Mouse (Mus musculus) olfactory bulb, adult 2 months (tissue): ENCODE data around the gene Camk1g. TPM values are rescaled to one million over a fixed set of nuclear protein-coding genes. Genes with fewer than 3 reads are reported as not detected.
A peak's percentile ranks its signal among the peaks of the same experiment; 100 is the strongest.

Experiments
- H3K27ac ChIP-seq: fragments of 200-500 bp; 2 replicates; pipeline ENCODE4 v1.5.1; 2012; ENCODE audit warnings: low read depth, low read length; ENCODE audit not compliant: insufficient read depth
- H3K4me1 ChIP-seq: fragments of 200-500 bp; 2 replicates; pipeline ENCODE4 v1.6.1; 2012; ENCODE audit warnings: low read length; ENCODE audit not compliant: control insufficient read depth, insufficient read depth
- H3K4me3 ChIP-seq: fragments of 200-500 bp; 2 replicates; pipeline ENCODE4 v1.5.1; 2012; ENCODE audit warnings: mild to moderate bottlenecking, low read depth, low read length, moderate library complexity; ENCODE audit not compliant: insufficient read depth
- CTCF ChIP-seq: fragments of 200-500 bp; IDR thresholded peaks from 2 replicates; pipeline ENCODE4 v1.5.1; 2012; ENCODE audit warnings: low read depth, mild to moderate bottlenecking, low read length, moderate library complexity; ENCODE audit not compliant: insufficient read depth
- POLR2A ChIP-seq: fragments of 200-500 bp; IDR thresholded peaks from 2 replicates; pipeline ENCODE4 v1.6.1; 2012; ENCODE audit warnings: mild to moderate bottlenecking, low read depth, low read length, moderate library complexity; ENCODE audit not compliant: insufficient read depth
- WGBS: fragments of 180-500 bp; shearing (Covaris S2); methylation state at CpG from one replicate; pipeline ENCODE4 v1.1.7; 2018; 5-methylcytosine and 5-hydroxymethylcytosine counted together
- polyA plus RNA-seq: library from polyadenylated mRNA; stranded (reverse); fragments of >200 nt; gene quantifications from 2 replicates; pipeline ENCODE4 v1.2.4, GENCODE M21; 2012; ENCODE audit warnings: low replicate concordance; ENCODE audit not compliant: missing spikeins, insufficient read depth, insufficient read length

Camk1g gene
- polyA plus RNA-seq = not detected in 2 replicates

DNA sequence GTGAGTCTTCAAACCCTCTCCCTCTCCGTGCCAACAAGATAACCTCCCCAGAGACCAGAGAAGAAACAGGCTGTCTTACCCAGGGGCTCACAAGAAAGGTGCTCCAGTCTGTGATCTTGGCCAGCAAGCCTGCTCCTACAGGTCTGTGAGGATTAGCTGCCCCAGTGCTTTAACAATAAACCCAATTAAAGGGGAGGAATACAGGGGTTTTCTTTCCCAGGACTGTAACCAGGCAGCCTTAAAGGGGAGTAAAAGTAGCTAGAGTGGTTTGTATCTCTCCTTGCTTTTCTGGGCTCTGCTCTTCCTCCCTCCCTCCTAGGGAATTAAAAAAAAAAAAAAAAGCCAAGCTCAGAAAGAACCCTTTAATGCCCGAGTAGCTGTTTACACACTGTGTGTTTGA is at the start of gene Camk1g:
TSS of gene Camk1g (minus strand) at position 203 of the 400 bp plus-strand sequence.
- Histone ChIP-seq H3K4me1 (peaks cover 25% of the 10 kb centered on the region), H3K4me3 (peak within 1 kb of the TSS; percentile 76), H3K27ac (peak within 1 kb of the TSS; percentile 85)
- 4% methylated on average over 2 of the region's 2 CpGs for WGBS
- TF ChIP-seq CTCF (no peak), POLR2A (peak; percentile 38; the same call in 1 of the 2 replicates)

DNA sequence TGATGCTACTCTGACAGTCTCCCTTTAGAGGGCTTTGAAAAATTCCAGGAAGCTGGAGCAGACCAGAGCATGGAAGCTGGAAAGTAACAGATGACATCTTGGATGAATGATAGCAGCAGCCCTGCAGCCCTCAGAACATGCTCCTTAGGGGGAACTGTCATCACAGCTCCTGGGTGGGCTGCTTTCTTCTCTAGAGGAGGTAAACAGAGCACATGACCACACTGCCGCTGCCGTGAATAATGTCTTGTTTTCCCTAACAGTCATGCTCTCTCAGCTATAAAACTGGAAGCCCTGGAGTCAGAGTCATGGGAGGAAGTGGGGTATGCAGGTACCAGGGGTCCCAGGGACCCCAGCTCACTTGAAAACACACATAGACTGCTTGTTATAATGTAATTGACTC is 49.1 kb upstream of the Camk1g start:
- Histone ChIP-seq H3K4me1 (no peaks in the 10 kb centered on the region), H3K4me3 (no peak overlapping the region), H3K27ac (no peak overlapping the region)
- WGBS = 20% methylated on average over 2 of the region's 2 CpGs
- TF ChIP-seq CTCF = no peak

DNA sequence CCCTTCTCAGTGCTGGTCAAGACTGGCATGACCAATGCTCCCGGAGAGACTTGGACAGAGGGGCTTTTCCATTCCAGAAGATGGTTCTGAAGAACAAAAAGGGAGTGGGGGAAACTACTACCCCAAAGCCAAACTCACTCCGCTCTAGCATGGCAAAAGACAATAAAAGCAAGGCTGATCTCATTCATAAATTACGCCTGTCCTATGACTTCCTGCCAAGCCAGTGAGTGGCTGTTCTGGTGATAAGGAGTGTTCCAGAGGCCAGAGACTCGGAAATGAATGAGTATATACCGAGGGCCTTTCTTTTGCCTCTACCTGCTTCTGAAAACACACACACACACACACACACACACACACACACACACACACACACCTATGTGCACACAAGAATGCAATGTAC is 48.6 kb upstream of the Camk1g start:
- no peak for TF ChIP-seq CTCF
- no peak for TF ChIP-seq POLR2A
- Histone ChIP-seq H3K4me1 (no peaks in the 10 kb centered on the region), H3K27ac (no peak overlapping the region), H3K4me3 (no peak overlapping the region)
- WGBS = 89% methylated on average over 5 of the region's 5 CpGs

DNA sequence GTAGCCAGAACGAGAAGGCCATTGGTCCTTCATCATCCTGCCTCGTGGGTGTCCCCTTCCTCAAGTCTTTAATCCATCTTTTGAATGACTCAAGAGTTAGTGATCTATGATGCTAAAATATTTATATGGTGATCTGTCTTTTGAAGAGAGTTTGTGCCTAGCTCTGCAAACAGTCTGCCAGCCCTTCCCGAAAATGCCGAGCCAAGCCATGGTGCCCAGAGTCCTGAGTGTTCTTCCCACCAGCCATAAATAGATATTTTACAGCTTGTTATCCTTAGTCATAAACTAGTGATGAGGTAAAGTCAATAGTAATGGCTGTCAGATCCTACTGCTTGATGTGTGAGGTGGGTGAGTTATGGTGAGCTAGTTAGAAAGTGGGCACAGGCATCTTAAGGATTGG is 44.0 kb upstream of the Camk1g start:
- Histone ChIP-seq H3K27ac (no peak overlapping the region), H3K4me3 (no peak overlapping the region), H3K4me1 (no peaks in the 10 kb centered on the region)
- no peak for TF ChIP-seq CTCF
- TF ChIP-seq POLR2A = no peak
- 96% methylated on average over 4 of the region's 4 CpGs for WGBS

DNA sequence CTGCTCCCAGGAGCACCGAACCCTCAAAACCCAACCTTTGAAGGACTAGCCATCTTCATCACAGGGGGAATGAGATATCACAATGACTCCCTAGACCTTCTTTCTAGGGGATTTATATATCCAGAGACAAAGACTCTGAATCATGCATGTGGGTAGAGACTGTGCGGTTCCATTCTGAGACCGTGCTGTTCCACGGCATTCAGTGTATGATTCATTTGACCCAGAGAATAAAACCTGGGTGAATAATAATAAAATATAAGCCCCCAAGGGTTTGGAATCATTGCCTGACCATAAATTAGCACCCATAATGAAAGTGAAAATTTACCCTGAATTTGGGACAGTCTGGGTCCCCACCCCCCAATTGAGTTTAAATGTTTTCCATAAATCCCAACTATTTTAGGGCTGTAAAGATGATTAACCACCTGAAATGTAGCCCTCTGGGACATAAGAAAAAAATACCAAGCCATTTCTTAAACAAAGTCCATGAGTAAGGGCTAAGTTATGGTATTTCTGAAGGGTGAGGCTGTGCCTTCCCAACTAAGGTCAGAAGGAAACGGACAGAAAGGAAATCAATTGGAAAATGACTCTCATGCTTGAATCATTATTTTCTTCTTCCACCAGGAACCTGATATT is 43.4 kb upstream of the Camk1g start:
- Histone ChIP-seq H3K4me3 (no peak overlapping the region), H3K4me1 (no peaks in the 10 kb centered on the region), H3K27ac (no peak overlapping the region)
- TF ChIP-seq CTCF (no peak), POLR2A (no peak)
- WGBS = 60% methylated on average over 5 of the region's 5 CpGs

DNA sequence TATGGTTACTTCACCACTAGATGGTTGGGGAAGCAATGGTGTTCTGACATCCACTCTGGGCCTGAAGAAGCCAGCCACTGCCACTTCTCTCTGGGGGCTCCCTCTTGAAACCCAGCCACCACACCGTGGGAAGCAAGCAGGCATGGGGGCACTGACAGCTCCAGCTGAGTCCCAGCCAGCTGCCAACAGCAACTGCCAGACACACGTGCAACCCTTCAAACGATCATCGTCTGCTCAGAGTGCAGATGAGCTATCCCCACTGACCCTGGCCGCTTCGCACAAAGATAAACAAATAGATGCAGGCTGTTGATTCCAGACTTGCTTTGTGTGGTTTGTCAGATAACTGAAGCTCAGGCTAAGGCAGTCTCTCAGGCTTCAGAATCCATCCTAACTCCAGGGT is 37.4 kb upstream of the Camk1g start:
- no peaks in the 10 kb centered on the region for H3K4me1 ChIP-seq
- H3K4me3 ChIP-seq = no peak overlapping the region
- no peak overlapping the region for H3K27ac ChIP-seq
- TF ChIP-seq POLR2A (no peak), CTCF (no peak)
- WGBS = 62% methylated on average over 6 of the region's 6 CpGs

DNA sequence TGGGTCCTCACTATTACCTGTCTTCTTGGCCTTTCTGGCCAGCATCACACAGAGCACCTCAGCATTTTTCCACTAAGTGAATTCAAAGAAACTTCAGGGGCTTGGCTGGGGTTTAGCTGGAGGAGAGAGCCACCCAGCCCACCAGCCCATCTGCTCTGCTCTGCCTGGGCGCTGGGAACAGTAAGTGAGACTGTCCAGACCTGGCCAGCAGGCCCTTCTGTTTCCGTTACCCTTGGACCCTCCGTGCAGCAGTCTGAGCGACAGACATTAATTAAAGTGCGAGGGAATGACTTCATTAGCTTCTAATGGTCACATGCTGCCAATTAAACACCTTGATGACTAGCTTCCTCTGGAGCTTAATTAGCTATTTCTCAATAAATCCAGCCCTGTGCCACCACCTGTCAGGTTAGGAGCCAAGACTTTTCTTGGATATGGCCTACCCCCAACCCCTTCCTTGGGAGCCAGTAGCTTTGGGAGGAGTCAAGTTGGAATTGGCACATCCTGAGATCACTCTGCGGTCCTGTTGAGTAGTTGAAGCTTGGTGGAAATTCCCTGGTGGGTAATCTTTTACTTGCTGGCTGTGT is 36.1 kb upstream of the Camk1g start:
- H3K4me3 ChIP-seq = no peak overlapping the region
- WGBS = 79% methylated on average over 6 of the region's 6 CpGs
- no peaks in the 10 kb centered on the region for H3K4me1 ChIP-seq
- no peak overlapping the region for H3K27ac ChIP-seq
- TF ChIP-seq POLR2A (no peak), CTCF (no peak)

DNA sequence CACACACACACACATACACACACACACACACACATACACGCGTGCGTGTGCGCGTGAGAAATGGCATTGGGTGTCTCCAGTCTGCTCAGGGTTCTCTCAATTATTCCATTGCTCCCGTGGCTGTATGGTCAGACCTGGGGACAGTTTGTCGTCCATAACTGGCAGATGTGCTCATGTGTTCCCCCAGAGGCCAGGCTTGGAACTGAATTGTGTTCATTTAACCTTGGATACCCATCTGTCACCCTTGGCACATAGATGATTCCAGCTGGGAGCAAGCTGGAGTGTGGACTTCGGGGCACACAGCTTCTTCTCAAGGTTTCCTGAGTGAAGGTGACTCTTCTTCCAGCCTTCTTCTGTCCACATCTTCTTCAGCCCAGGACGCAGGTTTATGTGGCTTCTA is 31.6 kb upstream of the Camk1g start:
- WGBS = 89% methylated on average over 9 of the region's 9 CpGs
- Histone ChIP-seq H3K4me1 (no peaks in the 10 kb centered on the region), H3K27ac (no peak overlapping the region), H3K4me3 (no peak overlapping the region)
- no peak for TF ChIP-seq CTCF
- no peak for TF ChIP-seq POLR2A

DNA sequence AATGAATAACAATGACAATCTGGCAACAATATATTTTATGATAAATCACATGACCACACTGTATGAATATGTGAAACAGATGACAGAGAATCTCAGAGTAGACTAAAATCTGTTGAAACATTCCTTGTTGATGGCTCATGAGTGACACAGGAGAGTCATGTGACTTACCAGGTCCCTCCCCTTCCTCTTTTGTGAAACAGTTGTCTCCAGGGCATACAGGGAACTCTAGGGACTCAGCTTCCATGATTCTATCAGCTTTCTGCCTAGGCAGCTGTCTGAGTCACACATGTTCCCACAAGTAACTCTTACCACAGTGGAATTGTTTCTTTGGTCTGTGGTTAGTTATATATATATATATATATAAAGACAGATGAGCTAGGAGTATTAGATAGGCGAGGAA is 30.2 kb upstream of the Camk1g start:
- no peak for TF ChIP-seq POLR2A
- no peak for TF ChIP-seq CTCF
- Histone ChIP-seq H3K4me1 (no peaks in the 10 kb centered on the region), H3K4me3 (no peak overlapping the region), H3K27ac (no peak overlapping the region)
- 93% methylated on average over 1 of the region's 1 CpGs for WGBS
